Mouse (Mus musculus) heart, adult 18-20 months (tissue): ENCODE measurements around the gene Prm3. TPM values are rescaled to one million over a fixed set of nuclear protein-coding genes. Genes with fewer than 3 reads are reported as not detected.
"Not testable (repeated sequence)": the region's sequence is repeated elsewhere in the genome, so short reads cannot be mapped to it uniquely, and the experiment has no call there.

Experiments used
- DNase-seq, 2 experiments: peaks; one replicate each; pipeline ENCODE4 v3.0.0; 2021 to 2022; ENCODE audit warnings: mixed read lengths in 1 of 2
- long read RNA-seq, 2 experiments: library from polyadenylated mRNA; stranded (forward); transcript quantifications; one replicate each; pipeline ENCODE4 v2.0.0; 2021
- total RNA-seq, 2 experiments: library from RNA; stranded (reverse); gene quantifications; 2 replicates each; pipeline ENCODE4 v1.2.3; 2021

Prm3 gene
- not detected for total RNA-seq
- long read RNA-seq, experiment 1: 0 reads
- long read RNA-seq, experiment 2: 0 reads

DNA sequence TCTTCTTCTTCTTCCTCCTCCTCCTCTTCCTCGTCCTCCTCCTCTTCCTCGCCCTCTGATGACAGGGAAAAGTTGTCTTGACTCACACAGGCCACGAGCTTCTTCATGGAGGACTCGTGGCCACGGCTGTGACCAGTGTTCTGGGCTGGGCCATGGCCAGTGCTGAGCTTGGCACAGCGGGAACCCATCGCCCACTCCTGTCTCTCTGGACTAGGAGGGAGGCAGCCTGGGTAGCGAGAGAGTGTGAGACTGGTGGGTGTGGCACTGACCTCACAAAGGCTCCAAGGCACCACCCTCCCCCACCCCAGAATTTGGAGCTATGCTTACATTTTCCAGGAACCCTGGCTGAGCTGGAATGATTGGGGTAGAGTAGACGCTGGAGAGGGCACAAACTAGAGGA is at the start of gene Prm3:
TSS of gene Prm3 (minus strand) at position 213 of the 400 bp plus-strand sequence.
- no peak for DNase-seq

DNA sequence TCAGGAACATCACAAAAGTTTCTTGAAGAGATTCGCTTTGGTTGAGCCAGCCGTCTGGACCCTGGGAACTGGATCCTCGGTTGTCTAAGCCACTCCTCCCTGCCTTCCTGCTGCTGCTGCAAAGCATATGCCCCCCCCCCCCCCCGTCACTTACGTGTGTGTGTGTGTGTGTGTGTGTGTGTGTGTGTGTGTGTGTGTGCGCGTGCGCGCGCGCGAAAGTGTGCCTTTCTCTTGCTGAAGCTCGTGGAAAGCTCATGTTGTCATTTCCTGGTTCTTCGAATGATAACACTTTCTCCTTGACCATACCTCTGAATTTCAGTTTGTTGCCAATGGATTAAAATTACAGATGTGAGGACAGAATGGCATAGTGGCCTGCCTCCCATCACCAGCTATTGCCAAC is 49.3 kb upstream of the Prm3 start:
- no peak for DNase-seq

DNA sequence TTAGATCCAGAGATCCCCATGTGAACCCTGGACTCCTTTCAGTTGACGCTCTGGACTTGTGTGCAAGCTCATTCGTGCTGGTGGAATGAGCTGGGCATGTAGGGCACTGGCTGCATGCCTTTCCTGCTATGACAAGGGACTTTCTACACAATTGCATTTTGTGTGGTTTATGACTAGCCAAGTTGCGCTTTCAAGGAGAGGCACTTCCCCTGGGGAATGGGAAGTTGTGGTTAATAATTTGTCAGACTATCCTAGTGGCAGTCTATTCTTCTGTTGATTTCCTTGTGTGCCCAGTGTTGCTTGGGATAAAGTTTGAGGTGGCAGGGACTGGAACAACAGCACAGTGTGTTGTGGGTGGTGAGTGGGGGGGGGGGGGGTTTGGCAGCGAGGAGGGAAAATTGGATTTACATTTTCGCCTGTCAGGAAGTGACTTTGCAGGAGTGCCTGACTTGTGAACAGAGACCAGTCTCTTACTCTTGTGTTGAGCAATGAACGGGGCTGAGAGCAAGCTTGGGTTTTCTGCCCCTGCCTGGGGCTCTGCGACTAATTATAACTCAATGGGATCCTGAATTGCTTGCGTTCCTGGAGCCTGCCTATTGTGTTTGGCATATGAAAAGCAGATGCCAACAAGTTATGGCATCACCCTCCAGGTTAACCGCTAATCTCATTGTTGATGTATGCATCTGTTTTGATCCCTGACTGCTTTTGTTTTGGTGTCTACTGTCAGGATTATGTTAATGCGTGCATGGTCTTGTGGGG is 48.0 kb upstream of the Prm3 start:
- DNase-seq: no peak

DNA sequence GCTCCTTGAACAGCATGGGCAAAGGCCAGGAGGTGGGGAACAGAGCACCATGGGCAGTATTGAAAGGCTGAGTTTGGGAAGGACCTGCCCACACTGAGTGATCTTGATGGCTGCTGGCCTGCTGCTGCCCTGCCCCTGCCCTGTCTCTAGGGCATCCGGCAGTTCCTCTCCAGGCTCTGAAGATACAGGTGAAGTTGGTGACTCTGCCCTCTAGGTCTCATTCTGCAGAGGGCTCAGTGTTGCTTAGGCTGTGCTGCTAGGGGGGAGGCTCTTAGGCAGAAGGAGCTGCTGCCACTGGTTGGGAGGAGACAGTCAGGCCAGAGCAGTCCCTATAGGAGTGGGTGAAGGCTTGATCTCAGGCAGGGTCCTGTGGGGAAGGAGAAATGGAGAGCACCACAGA is 47.2 kb upstream of the Prm3 start:
- DNase-seq: no peak

DNA sequence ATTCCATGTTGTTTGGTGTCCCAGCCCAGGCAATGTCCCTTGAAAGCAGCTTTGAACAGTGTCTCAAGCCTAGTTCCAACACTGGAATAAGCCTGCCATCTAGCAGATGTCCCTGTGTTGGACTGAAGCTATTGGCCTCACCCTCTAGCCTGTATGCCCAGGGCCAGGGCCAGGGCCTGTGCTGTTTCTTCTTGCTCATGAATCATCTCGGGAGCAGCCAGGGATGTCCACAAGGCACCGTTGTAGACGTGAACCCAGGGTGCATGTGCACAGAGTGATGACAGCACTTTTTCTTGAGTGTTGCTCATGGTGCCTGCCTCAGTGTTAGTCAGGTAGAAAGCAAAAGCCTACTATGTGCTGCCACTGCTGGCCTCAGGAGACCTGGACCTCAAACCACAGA is 46.5 kb upstream of the Prm3 start:
- no peak for DNase-seq

DNA sequence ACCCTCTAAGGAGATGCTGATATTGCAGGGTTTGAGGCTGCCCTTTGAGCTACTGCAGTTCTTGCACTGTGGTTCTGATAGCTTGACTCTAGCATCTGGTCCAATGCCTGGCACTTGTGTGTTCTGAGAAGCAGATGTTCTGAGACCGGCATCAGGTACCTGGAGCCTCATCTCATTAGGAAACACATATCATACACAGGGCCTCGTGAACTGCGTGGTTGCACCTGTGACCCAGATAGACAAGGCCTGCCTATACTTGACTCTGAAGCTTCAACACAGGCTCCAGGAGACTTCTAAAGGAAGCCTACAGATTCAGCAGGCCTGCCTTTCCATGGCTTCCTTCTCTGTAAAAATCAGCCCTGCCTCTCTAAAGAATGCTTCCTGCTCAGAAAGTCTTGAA is 45.7 kb upstream of the Prm3 start:
- no peak for DNase-seq

DNA sequence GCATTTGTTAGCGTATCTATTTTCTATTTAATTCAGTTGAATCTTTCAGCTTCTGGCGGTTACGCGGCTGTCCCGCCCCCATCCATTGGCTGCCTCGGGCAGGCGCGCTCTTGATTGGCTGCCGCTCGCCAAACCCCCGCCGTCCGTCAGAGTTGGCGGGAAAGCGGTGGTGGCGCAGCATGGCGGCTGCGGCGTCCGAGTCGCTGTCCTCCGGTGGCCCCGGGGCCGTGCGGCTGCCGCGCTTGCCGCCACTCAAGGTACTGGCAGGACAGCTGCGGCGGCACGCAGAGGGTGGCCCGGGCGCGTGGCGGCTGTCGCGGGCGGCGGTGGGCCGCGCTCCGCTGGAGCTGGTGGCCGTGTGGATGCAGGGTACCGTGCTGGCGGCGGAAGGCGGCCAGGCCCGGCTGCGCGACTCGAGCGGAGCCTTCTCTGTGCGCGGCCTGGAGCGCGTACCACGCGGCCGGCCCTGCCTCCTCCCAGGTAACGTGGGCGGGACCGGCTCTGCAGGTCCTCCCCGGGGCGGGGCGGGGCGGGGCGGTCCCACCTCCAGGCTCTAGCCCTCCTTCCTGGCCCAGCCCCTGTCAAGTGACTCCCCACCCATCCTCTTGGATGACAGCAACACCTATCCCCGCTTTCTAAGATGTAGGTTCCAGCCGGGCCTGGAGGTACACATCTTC is 44.3 kb upstream of the Prm3 start, which contains the start of gene Rmi2:
TSS of gene Rmi2 (plus strand) at position 149 of the 677 bp plus-strand sequence.
- DNase-seq: peak; percentile 88 to 92

DNA sequence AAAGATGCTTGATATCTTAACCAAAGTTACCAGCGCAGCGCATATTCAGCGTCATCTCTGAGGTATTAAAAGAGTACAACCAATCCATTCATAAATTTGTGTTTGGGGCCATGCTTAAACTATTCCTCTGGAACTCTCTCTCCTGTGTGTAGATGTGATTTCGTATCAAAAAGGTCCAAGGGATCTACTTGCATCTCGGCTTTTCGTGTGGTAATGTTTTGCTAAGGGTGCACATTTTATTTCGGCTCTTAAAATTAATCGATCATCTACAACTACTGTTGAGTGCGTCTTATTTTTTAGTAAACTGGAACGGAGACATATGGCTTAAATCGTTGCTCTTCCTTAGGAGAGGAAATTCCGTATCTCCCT is 43.8 kb upstream of the Prm3 start:
- no peak for DNase-seq

DNA sequence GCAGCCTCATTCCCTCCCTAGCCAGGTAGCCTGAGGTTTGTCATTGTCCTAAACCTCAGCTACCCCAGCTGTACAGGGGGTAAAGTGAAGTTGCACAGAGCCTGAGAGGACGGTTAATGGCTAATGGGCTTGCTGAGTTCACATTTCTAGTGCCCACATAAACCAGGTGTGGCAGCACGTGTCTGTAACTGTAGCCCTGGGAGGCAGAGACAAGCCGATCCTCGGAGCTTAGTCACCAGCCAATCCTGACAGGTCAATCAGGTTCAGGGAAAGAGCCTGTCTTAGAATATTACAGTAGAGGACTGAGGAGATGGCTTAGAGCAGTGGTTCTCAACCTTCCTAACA is 37.7 kb upstream of the Prm3 start:
- no peak for DNase-seq

DNA sequence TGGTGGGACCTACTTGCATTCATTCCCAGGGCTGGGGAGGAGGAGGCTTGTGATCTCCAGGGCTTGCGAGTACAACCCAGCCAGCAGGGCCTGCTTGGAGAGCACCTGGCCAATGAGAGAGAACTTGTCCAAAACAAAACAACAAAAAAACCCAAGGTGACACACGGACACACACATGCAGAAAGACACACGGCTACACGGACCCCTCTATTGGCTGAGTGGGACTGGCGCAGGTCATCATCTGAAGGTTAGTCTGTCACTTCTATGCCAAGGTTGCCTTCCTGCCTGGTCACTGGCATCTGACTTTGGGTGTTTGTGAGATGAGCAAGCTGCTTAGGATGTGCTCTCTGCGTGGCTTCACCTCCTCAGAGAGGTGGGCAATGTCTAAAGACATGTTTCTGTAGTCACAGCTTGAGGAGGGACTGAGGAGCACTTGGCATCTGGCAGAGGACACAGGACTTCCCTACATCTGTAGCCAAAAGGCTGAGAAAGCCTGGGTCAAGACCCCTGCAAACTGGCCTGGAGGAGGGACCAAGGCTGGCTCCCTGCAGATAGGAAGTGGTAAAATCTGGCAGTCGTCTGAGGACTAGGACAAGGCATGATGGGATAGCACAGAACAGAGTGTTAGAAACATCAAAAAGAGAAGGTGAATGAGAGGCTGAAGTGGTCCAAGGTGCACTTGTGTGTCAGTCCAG is 37.2 kb upstream of the Prm3 start:
- DNase-seq: no peak

DNA sequence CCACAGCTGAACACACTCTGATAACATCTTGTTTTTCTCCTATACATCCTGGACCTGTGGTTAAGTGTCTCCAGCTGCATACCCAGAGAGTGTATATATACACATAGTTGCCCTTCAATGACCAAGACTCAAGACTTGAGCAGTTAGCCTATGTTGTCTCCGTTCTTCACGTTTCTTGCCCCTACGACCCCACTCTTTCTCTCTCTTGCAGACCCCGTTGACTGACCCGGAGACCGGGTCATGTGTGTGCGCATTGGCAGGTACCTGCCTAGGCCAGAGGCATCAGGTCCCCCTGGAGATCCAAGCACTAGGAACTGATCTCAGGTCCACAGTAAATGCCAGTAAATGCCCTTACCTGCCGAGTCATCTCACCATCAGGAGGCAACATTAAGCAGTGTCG is 36.6 kb upstream of the Prm3 start:
- no peak for DNase-seq

DNA sequence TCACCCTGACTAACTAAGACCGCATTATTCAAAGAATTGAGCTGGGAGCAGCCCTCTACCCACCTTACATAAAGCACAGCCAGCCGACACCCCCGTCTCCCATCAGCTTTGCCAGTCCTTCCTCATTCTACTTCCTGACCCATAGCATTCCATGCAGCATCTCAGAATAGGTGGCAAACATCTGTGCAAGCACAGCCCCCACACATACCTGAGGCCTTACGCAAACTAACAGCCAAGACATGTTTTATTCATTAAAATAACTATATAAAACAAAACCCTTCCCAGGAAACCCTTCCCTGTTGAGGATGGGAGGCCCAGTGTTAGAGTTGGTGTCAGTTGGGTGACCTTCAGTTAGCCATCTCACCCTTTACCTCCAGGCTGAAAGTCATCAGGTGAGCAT is 35.1 kb upstream of the Prm3 start:
- DNase-seq: no peak

DNA sequence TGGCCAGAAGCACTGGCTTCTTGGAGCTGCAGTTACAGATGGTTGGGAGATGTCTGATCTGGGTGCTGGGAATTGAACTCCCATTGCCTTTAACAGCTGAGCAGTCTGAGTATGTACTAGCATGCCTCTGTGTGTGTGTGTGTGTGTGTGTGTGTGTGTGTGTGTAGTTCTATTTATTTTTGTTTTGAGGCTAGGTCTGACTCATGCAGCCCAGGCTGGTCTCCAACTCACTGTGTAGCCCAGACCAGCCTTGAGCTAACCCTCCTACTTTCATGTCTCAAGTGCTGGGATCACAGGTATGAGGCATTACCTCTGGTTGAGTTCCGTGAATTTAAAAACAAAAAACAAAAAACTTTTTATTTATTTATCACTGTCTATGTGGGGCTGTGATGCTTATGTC is 33.8 kb upstream of the Prm3 start:
- DNase-seq: no peak

DNA sequence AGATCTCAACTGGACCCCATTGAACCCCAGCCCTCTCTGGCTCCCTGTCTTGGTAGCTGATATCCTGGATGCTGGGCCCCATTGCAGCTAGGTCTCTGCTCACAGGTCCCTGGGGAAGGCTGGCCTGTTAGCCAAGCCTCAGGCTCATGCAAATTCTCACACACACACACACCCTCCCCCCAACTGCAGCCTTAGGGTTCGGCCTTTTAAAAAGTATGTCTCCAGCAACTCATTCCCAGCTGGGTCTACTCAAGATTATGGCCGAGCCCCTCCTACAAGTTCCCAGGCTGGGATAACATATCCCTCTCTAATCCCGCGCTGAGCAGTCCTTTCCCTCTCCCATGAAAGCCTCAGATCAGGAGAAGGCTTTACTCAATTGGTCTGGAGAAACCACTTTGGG is 30.7 kb upstream of the Prm3 start:
- DNase-seq: peak in 1 of 2 experiments; percentile 51

DNA sequence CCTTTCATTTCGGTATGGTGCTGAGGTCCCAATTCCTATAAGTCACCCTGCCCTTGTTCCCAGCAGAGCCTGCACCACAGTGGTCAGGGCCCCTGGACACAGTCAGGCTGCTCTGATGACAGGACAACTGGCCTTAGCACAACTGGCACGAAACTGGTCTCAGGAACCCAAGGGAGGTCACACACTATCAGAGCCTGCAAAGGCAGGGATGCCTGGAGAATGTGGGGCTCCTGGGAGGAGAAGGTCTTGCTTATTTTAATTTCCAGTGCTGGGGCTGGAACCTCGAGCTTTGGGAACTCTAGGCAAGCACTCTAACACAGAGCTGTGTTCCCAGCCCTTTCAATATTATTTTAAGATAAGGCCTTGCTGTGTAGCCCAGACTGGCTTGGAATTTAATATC is 29.3 kb upstream of the Prm3 start:
- peak in 1 of 2 experiments; percentile 47 for DNase-seq

DNA sequence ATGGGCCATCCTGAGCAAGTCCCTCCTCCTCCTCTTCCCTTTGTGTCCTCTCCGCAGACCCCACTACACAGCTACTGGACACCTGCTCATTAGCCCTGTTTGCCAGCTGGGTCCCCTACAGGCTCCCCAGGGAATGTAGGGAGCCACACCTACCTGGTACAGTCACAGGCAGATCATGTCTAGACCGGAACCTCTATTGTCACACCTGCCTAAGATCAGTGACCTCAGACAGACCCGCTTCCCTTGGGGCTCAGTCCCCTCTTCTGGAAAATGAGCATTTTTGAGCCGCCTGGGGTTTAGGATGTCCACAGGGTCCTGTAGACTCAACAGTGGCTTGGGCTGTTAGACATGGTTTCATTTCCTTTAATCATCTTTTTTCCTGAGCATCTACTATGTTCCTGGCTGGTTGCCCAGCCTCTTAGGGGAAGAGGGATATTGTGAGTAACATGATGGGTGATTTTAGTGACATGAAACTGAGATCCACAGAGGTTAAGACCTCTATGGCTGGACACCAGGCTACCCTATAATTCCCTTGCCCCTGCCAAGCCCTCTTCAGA is 27.9 kb upstream of the Prm3 start:
- no peak for DNase-seq

DNA sequence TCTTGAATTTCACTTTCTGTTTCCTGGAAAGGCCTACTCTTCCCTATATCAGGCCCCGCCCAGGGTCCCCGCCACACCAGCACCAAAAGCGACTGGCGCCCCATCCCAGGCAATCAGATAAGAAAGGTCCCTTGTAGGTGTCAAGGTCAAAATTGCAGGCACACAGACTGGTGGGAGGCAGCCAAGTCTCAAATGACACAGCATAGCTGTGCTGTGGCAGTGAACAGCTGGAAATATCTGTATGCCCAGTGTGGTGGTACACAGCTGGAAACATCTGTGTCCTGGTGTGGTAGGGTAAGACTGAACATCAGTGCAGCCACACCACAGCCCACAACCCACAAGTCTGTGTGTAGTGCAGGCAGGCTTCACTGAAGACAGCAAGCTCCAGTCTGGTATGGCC is 24.1 kb upstream of the Prm3 start:
- DNase-seq: peak in 1 of 2 experiments; percentile 21

DNA sequence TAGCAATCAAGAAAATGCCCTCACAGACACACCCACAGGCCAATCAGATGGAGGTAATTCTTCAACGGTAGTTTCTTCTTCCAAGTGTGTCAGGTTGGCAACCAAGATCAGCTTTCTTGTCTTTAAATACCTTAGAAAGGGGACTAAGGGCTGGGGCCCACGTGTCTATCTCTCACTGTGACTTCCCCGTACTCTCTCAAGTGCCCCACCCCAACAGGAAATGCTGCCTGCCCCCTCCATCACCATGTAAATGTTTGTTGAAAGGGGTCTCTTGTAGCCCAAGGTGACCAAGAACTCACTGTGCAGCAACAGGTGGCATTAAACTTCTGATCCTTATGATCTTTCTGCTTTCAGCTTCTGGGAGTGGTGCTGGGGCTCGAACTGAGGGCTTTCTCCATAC is 23.0 kb upstream of the Prm3 start:
- no peak for DNase-seq

DNA sequence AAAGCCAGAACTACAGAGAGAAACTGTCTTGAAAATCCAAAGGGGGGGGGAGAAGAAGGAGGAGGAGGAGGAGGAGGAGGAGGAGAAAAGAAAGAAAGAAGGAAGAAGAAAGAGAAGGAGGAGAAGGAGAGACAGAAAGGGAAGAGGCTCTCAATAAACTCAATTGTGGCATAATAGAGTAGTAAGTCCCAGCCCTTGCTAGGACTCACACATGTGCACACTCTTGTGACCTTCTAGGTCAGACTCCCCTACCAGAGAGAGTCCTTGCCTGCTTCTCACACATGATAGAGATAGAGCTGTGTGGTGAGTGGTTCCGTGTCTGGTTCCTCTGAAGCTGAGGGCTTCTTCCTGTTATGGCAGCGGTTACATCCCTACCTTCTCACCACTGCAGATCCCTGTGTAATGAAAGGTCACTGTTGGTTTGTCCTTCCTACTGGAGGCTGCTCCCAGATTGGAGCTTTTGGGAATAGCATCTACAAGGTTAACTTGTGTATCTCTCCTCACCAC is 22.2 kb upstream of the Prm3 start, which contains the start of gene Gm11172:
TSS of gene Gm11172 (plus strand) at position 51 of the 507 bp plus-strand sequence.
- no peak for DNase-seq

DNA sequence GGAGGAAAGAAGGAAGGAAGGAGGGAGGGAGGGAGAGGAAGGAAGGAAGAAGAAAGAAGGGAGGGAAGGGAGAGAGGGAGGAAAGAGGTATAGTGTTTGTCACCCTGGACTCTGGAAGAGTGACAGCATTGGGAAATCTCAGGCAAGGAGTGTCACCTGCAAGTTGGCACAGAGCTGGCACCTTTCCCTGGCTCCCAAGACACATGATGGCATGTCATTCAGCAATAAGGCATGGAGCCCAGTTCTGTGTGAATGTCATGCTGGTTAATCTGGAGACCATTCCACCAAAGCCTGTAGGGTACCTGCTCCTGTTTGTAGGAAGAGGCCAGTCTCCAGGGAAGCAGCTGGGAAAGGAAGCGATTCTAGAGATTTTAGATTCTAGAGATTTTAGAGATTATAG is 19.7 kb upstream of the Prm3 start:
- no peak for DNase-seq

DNA sequence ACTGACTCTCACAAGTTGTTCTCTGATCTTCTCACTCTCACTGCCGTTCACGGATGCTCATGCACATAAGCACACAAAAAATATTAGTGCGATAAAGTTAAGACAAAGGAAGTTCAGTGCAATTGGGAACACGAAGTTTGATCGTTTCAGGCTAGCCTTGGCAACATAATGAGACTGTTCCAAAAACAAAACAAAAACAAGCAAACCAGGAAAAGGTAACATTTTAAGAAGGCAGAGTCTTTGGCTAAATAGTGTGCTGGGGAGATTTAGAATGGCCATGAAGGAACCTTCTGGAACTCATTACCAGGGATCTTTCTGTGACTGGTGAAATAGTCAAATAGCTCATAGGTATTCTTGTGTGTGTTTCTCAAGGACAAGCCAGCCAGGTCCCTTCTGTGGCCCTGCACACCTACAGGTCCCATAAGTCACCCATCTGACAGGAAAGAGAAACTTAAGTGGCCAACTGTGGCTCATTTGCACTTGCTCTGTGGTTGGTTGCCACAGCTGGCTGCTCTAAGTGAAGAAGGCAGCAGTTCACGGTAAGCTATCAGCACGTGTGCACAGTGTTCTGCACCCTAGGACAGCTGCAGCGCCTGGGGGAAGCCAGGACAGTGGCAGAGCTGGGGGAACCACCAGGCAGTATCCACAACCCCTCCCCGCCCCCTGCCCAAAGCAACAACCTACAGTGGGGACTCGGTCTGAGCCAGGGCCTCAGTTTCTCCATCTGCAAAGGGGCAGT is 15.2 kb upstream of the Prm3 start, which contains the start of gene Prm1:
TSS of gene Prm1 (minus strand) at position 51 of the 739 bp plus-strand sequence.
- no peak for DNase-seq

DNA sequence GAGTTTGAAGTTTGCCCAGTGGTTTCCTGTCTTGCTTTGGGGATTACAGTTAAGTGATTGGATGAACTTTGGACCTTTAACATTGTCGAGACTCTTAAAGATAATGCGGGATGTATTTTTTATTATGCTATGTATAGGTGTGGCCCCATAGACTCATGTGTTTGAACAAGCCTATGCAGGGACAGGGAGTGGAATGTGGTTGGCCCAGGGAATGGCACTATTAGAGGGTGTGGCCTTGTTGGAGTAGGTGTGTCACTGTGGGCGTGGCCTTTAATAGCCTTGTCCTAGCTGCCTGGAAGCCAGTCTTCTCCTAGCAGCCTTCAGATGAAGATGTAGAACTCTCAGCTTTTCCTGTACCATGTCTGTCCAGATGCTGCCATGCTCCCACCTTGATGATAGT is 11.7 kb upstream of the Prm3 start:
- not testable (repeated sequence) for DNase-seq
